Mouse (Mus musculus) naive thymus-derived CD4-positive, alpha-beta T cell, adult 2 months (primary cell): ENCODE data around the gene Olfr1123.
"Not testable (repeated sequence)": the region's sequence is repeated elsewhere in the genome, so short reads cannot be mapped to it uniquely, and the experiment has no call there.

ENCODE experiments used
- DNase-seq: peaks from one replicate; pipeline ENCODE4 v3.0.0-alpha.2; 2011; ENCODE audit warnings: low read depth

Gene Olfr1123

GRCm38 (mm10) chr2:87416335-87416734, at the start of gene Olfr1123:
TSS of gene Olfr1123 (plus strand) at chr2:87416635.
- DNase-seq, result no peak

GRCm38 (mm10) chr2:87369595-87369994, 46.8 kb upstream of the Olfr1123 start, which contains the start of gene Olfr1121:
TSS of gene Olfr1121 (plus strand) at chr2:87369895.
- no peak for DNase-seq

- no peak for DNase-seq
These were observed 44.7 kb upstream of the Olfr1123 start for GRCm38 (mm10) chr2:87371726-87372125.

GRCm38 (mm10) chr2:87383935-87384334, 32.5 kb upstream of the Olfr1123 start:
- no peak for DNase-seq

GRCm38 (mm10) chr2:87385549-87385948, 30.9 kb upstream of the Olfr1123 start, which contains the start of gene Olfr1122:
TSS of gene Olfr1122 (plus strand) at chr2:87385849.
- DNase-seq, result no peak

- not testable (repeated sequence) for DNase-seq
These were observed 22.8 kb upstream of the Olfr1123 start for GRCm38 (mm10) chr2:87393605-87394004.

GRCm38 (mm10) chr2:87394686-87395085, 21.7 kb upstream of the Olfr1123 start:
- DNase-seq, result not testable (repeated sequence)

GRCm38 (mm10) chr2:87429975-87430374, 13.5 kb downstream of the Olfr1123 start, which contains the start of gene Olfr1124:
TSS of gene Olfr1124 (plus strand) at chr2:87430275.
- no peak for DNase-seq

GRCm38 (mm10) chr2:87437731-87438130, 21.3 kb downstream of the Olfr1123 start:
- no peak for DNase-seq

- DNase-seq, result no peak
These were observed 37.2 kb downstream of the Olfr1123 start, which contains the start of gene Olfr1126 for GRCm38 (mm10) chr2:87453662-87454061. TSS of gene Olfr1126 (plus strand) at chr2:87453962.

- no peak for DNase-seq
These were observed 45.3 kb downstream of the Olfr1123 start for GRCm38 (mm10) chr2:87461769-87462168.
